Mouse (Mus musculus): ENCODE results near the gene Ptgdr. TPM values are rescaled to one million over a fixed set of nuclear protein-coding genes. Genes with fewer than 3 reads are reported as not detected.

Ptgdr gene
- polyA plus RNA-seq (2021; fragmentation: Nextera tagmentation): 0.15 and 0.30 TPM in 2 replicates
- long read RNA-seq, experiment 1: 0 reads
- long read RNA-seq, experiment 2, partial matches to known transcripts: 0 of 1 reads
- long read RNA-seq, experiment 2, other reads (novel, unspliced or antisense): 0 of 1 reads

DNA sequence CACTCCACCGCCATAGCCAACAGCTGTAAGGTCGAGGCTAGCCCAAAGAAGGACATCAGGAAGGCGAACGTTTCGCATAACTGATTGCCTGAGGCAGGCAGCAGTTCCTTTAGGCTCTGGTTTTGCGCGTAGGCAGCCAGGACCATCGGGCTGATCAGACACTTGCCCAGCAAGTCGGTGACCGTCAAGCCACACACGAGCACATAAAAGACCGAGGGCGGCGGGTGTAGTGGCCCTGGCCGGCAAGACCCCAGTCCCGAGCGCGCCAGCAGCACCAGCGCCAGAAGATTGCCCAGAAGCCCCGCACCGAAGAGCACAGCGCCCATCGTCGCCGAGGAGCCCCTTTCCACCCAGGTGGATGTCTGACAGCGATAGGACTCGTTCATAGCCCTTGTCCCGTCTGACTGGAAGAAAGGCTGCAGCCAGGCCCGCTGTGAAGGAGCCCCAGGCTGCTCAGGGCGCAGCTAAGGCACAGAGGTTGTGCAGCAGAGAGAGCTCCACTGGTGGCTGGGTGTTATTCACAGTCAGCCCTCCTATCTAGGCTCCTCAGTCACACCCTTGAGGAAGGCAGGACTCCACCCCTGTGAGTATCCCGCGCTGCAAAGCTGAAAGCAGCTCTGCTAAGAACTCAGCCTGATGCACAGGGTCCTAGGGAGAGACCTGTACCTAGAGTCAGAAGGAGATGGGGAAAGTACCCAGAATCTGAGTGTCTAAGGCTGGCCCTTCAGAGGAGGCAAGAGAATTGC lies at the start of gene Ptgdr:
TSS of gene Ptgdr (minus strand) at position 508 of the 746 bp plus-strand sequence.

Other genes with a start within 250 kb of the Ptgdr start
- gene Gm5624, start 231.4 kb downstream of the Ptgdr start, polyA plus RNA-seq (2021; fragmentation: Nextera tagmentation): not detected in 2 replicates
- not detected in 2 replicates for gene Gm8257, start 152.9 kb downstream of the Ptgdr start, polyA plus RNA-seq (2021; fragmentation: Nextera tagmentation)
- not detected in 2 replicates for gene Gm8267, start 109.0 kb downstream of the Ptgdr start, polyA plus RNA-seq (2021; fragmentation: Nextera tagmentation)
- gene Ptger2, start 128.8 kb upstream of the Ptgdr start, polyA plus RNA-seq (2021; fragmentation: Nextera tagmentation): 0.31 and 0.41 TPM in 2 replicates

All from layer of hippocampus, adult 6 months (tissue).